Mouse (Mus musculus): ENCODE data around the gene Klf9. TPM values are rescaled to one million over a fixed set of nuclear protein-coding genes. Genes with fewer than 3 reads are reported as not detected.

The Klf9 gene
- polyA plus RNA-seq (2016; fragmentation: Nextera tagmentation; extraction: Ambion mirVana): 1.4 and 1.6 TPM in 2 replicates

- Histone ChIP-seq H3K4me3 (peak within 1 kb of the TSS; percentile 76), H3K36me3 (no peaks in the 10 kb centered on the region), H3K9me3 (no peaks in the 10 kb centered on the region), H3K27ac (peak within 1 kb of the TSS; percentile 89), H3K4me1 (peaks cover 32% of the 10 kb centered on the region), H3K27me3 (ENCODE audit: insufficient read depth, poor library complexity, severe bottlenecking) (peaks cover 39% of the 10 kb centered on the region)
- DNase-seq (ENCODE audit: low spot score): peak; percentile 95
- WGBS: under 1% methylated on average over 52 of the region's 52 CpGs
Measured at GRCm38 (mm10) chr19:23140689-23141317, at the start of gene Klf9. Klf9 (plus strand) TSS chr19:23141226.

GRCm38 (mm10) chr19:23091586-23091985 lies 49.4 kb upstream of the Klf9 start:
- WGBS: 77% methylated on average over 4 of the region's 4 CpGs
- Histone ChIP-seq H3K27ac (no peak overlapping the region), H3K4me1 (no peaks in the 10 kb centered on the region), H3K9me3 (no peaks in the 10 kb centered on the region), H3K36me3 (no peaks in the 10 kb centered on the region), H3K4me3 (no peak overlapping the region), H3K27me3 (ENCODE audit: insufficient read depth, poor library complexity, severe bottlenecking) (no peaks in the 10 kb centered on the region)
- no peak for DNase-seq (ENCODE audit: low spot score)

GRCm38 (mm10) chr19:23093548-23093947 lies 47.5 kb upstream of the Klf9 start:
- H3K4me1 ChIP-seq: no peaks in the 10 kb centered on the region
- no peaks in the 10 kb centered on the region for H3K9me3 ChIP-seq
- no peaks in the 10 kb centered on the region for H3K36me3 ChIP-seq
- H3K27ac ChIP-seq: no peak overlapping the region
- no peak for DNase-seq (ENCODE audit: low spot score)
- H3K27me3 ChIP-seq (ENCODE audit: insufficient read depth, poor library complexity, severe bottlenecking): no peaks in the 10 kb centered on the region
- 78% methylated on average over 5 of the region's 5 CpGs for WGBS
- no peak overlapping the region for H3K4me3 ChIP-seq

GRCm38 (mm10) chr19:23094906-23095305 lies 46.1 kb upstream of the Klf9 start:
- Histone ChIP-seq H3K9me3 (no peaks in the 10 kb centered on the region), H3K27me3 (ENCODE audit: insufficient read depth, poor library complexity, severe bottlenecking) (no peaks in the 10 kb centered on the region), H3K36me3 (no peaks in the 10 kb centered on the region), H3K4me3 (no peak overlapping the region), H3K27ac (no peak overlapping the region), H3K4me1 (no peaks in the 10 kb centered on the region)
- WGBS: 71% methylated on average over 3 of the region's 3 CpGs
- no peak for DNase-seq (ENCODE audit: low spot score)

GRCm38 (mm10) chr19:23106859-23107258 lies 34.2 kb upstream of the Klf9 start:
- Histone ChIP-seq H3K4me1 (no peaks in the 10 kb centered on the region), H3K4me3 (no peak overlapping the region), H3K36me3 (no peaks in the 10 kb centered on the region), H3K27ac (no peak overlapping the region), H3K9me3 (no peaks in the 10 kb centered on the region), H3K27me3 (ENCODE audit: insufficient read depth, poor library complexity, severe bottlenecking) (no peaks in the 10 kb centered on the region)
- no peak for DNase-seq (ENCODE audit: low spot score)
- WGBS: 88% methylated on average over 5 of the region's 5 CpGs

GRCm38 (mm10) chr19:23107335-23107734 lies 33.7 kb upstream of the Klf9 start:
- Histone ChIP-seq H3K4me1 (no peaks in the 10 kb centered on the region), H3K36me3 (no peaks in the 10 kb centered on the region), H3K27ac (no peak overlapping the region), H3K4me3 (no peak overlapping the region), H3K27me3 (ENCODE audit: insufficient read depth, poor library complexity, severe bottlenecking) (no peaks in the 10 kb centered on the region), H3K9me3 (no peaks in the 10 kb centered on the region)
- WGBS: 65% methylated on average over 2 of the region's 2 CpGs
- no peak for DNase-seq (ENCODE audit: low spot score)

- no peaks in the 10 kb centered on the region for H3K9me3 ChIP-seq
- no peaks in the 10 kb centered on the region for H3K4me1 ChIP-seq
- 8% methylated on average over 10 of the region's 10 CpGs for WGBS
- no peaks in the 10 kb centered on the region for H3K27me3 ChIP-seq (ENCODE audit: insufficient read depth, poor library complexity, severe bottlenecking)
- H3K36me3 ChIP-seq: no peaks in the 10 kb centered on the region
- no peak overlapping the region for H3K4me3 ChIP-seq
- H3K27ac ChIP-seq: no peak overlapping the region
- DNase-seq (ENCODE audit: low spot score): no peak
Measured at GRCm38 (mm10) chr19:23121875-23122274, 19.2 kb upstream of the Klf9 start.

GRCm38 (mm10) chr19:23124023-23124550 lies 16.9 kb upstream of the Klf9 start:
- Histone ChIP-seq H3K4me3 (no peak overlapping the region), H3K36me3 (no peaks in the 10 kb centered on the region), H3K27me3 (ENCODE audit: insufficient read depth, poor library complexity, severe bottlenecking) (no peaks in the 10 kb centered on the region), H3K27ac (no peak overlapping the region), H3K4me1 (no peaks in the 10 kb centered on the region), H3K9me3 (no peaks in the 10 kb centered on the region)
- no peak for DNase-seq (ENCODE audit: low spot score)
- WGBS: 65% methylated on average over 7 of the region's 7 CpGs

GRCm38 (mm10) chr19:23125227-23126150 lies 15.5 kb upstream of the Klf9 start:
- no peaks in the 10 kb centered on the region for H3K4me1 ChIP-seq
- H3K36me3 ChIP-seq: no peaks in the 10 kb centered on the region
- H3K27ac ChIP-seq: no peak overlapping the region
- DNase-seq (ENCODE audit: low spot score): no peak
- no peaks in the 10 kb centered on the region for H3K9me3 ChIP-seq
- no peaks in the 10 kb centered on the region for H3K27me3 ChIP-seq (ENCODE audit: insufficient read depth, poor library complexity, severe bottlenecking)
- WGBS: 64% methylated on average over 9 of the region's 9 CpGs
- H3K4me3 ChIP-seq: no peak overlapping the region

GRCm38 (mm10) chr19:23129908-23130307 lies 11.1 kb upstream of the Klf9 start:
- H3K27ac ChIP-seq: no peak overlapping the region
- no peaks in the 10 kb centered on the region for H3K9me3 ChIP-seq
- no peak overlapping the region for H3K4me3 ChIP-seq
- 86% methylated on average over 2 of the region's 2 CpGs for WGBS
- H3K4me1 ChIP-seq: peaks cover 18% of the 10 kb centered on the region
- no peaks in the 10 kb centered on the region for H3K36me3 ChIP-seq
- H3K27me3 ChIP-seq (ENCODE audit: insufficient read depth, poor library complexity, severe bottlenecking): peaks cover 29% of the 10 kb centered on the region
- no peak for DNase-seq (ENCODE audit: low spot score)

GRCm38 (mm10) chr19:23132106-23132635 lies 8.9 kb upstream of the Klf9 start:
- Histone ChIP-seq H3K27me3 (ENCODE audit: insufficient read depth, poor library complexity, severe bottlenecking) (peaks cover 41% of the 10 kb centered on the region), H3K36me3 (no peaks in the 10 kb centered on the region), H3K27ac (no peak overlapping the region), H3K9me3 (no peaks in the 10 kb centered on the region), H3K4me3 (no peak overlapping the region), H3K4me1 (peaks cover 37% of the 10 kb centered on the region)
- WGBS: 54% methylated on average over 3 of the region's 3 CpGs
- no peak for DNase-seq (ENCODE audit: low spot score)

GRCm38 (mm10) chr19:23132720-23133426 lies 8.2 kb upstream of the Klf9 start:
- no peak overlapping the region for H3K27ac ChIP-seq
- peaks cover 37% of the 10 kb centered on the region for H3K4me1 ChIP-seq
- peaks cover 48% of the 10 kb centered on the region for H3K27me3 ChIP-seq (ENCODE audit: insufficient read depth, poor library complexity, severe bottlenecking)
- WGBS: 23% methylated on average over 7 of the region's 7 CpGs
- H3K4me3 ChIP-seq: no peak overlapping the region
- no peaks in the 10 kb centered on the region for H3K36me3 ChIP-seq
- DNase-seq (ENCODE audit: low spot score): no peak
- no peaks in the 10 kb centered on the region for H3K9me3 ChIP-seq

Data from heart, embryonic 10.5 days (tissue).